Mouse (Mus musculus) liver, adult 2 months (tissue): ENCODE data around the gene Grsf1. TPM values are rescaled to one million over a fixed set of nuclear protein-coding genes. Genes with fewer than 3 reads are reported as not detected.

Source experiments
- DNase-seq: peaks from one replicate; pipeline ENCODE4 v3.0.0-alpha.2; 2011; ENCODE audit warnings: low read depth, low spot score; ENCODE audit errors: extremely low read depth
- H3K27ac ChIP-seq: fragments of 200-500 bp; replicated peaks from 2 replicates; pipeline ENCODE4 v1.5.1; 2012; ENCODE audit warnings: low read depth, mild to moderate bottlenecking, control low read depth, inconsistent platforms, low read length; ENCODE audit not compliant: insufficient read depth
- H3K27me3 ChIP-seq: fragments of 200-500 bp; 2 replicates; pipeline ENCODE4 v1.6.1; 2012; ENCODE audit warnings: mild to moderate bottlenecking, moderate library complexity, low read length, inconsistent platforms; ENCODE audit not compliant: control insufficient read depth, insufficient read depth
- H3K36me3 ChIP-seq: fragments of 200-500 bp; 2 replicates; pipeline ENCODE4 v1.6.1; 2012; ENCODE audit warnings: low read length, inconsistent platforms; ENCODE audit not compliant: control insufficient read depth, insufficient read depth
- H3K4me1 ChIP-seq: fragments of 200-500 bp; 2 replicates; pipeline ENCODE4 v1.6.1; 2011; ENCODE audit warnings: low read length; ENCODE audit not compliant: control insufficient read depth, insufficient read depth
- H3K4me3 ChIP-seq: fragments of 200-500 bp; 2 replicates; pipeline ENCODE4 v1.5.1; 2011; ENCODE audit warnings: low read depth, mild to moderate bottlenecking, control low read depth, low read length, moderate library complexity; ENCODE audit not compliant: insufficient read depth
- H3K79me2 ChIP-seq: fragments of 200-500 bp; 2 replicates; pipeline ENCODE4 v1.6.1; 2012; ENCODE audit warnings: inconsistent platforms, mild to moderate bottlenecking, low read length, moderate library complexity; ENCODE audit not compliant: control insufficient read depth, insufficient read depth
- H3K9ac ChIP-seq: fragments of 200-500 bp; 2 replicates; pipeline ENCODE4 v1.6.1; 2012; ENCODE audit warnings: low read depth, mild to moderate bottlenecking, control low read depth, inconsistent platforms, low read length
- CTCF ChIP-seq: fragments of 200-500 bp; IDR thresholded peaks from 2 replicates; pipeline ENCODE4 v1.5.1; 2011; ENCODE audit warnings: low read depth, low read length, control low read depth
- POLR2A ChIP-seq: fragments of 200-500 bp; IDR thresholded peaks from 2 replicates; pipeline ENCODE4 v1.6.1; 2011; ENCODE audit warnings: low read length, control low read depth; ENCODE audit not compliant: insufficient read depth; ENCODE audit errors: extremely low read depth
- WGBS: fragments of 180-500 bp; shearing (Covaris S2); methylation state at CpG from one replicate; pipeline ENCODE4 v1.1.7; 2018; 5-methylcytosine and 5-hydroxymethylcytosine counted together
- polyA plus RNA-seq: library from polyadenylated mRNA; depleted of rRNA; stranded (reverse); fragments of >200 nt; gene quantifications from 2 replicates; pipeline ENCODE4 v1.2.3, GENCODE M21; 2012
- total RNA-seq: library from RNA; depleted of rRNA; stranded (reverse); fragments of >200 nt; gene quantifications from 2 replicates; pipeline ENCODE4 v1.2.3, GENCODE M21; 2014

The Grsf1 gene
- total and polyA plus RNA-seq, 2 experiments, result 32.7 to 57.9 TPM

DNA sequence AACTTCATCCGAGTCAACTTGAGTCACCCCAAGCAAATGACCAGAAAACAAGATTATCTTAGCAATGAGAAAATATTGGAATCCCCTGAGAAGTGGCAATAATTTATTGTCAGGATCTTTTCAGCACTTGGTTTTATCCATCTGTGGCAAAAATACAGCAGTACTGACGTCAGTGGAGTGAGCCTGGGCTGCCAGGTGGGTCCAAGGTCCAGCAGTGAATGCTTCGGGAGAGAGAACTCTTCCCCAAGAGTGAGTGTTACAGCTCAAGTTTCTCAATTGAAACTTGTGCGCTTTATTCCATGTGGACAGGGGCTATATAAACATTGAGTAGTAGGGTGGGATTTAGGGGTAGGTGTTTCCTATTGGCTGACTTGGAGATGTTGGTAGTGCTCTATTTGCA, 26.1 kb upstream of the Grsf1 start:
- TF ChIP-seq CTCF (no peak), POLR2A (no peak)
- Histone ChIP-seq H3K79me2 (no peaks in the 10 kb centered on the region), H3K4me1 (peaks cover 4% of the 10 kb centered on the region; the same call in 1 of the 2 replicates), H3K4me3 (no peak overlapping the region), H3K36me3 (no peaks in the 10 kb centered on the region), H3K9ac (no peak overlapping the region), H3K27ac (peak overlapping the region; percentile 41), H3K27me3 (no peaks in the 10 kb centered on the region)
- peak; percentile 84 for DNase-seq
- WGBS, result 31% methylated on average over 4 of the region's 4 CpGs

- DNase-seq, result no peak
- WGBS, result 45% methylated on average over 4 of the region's 4 CpGs
- TF ChIP-seq POLR2A (no peak), CTCF (no peak)
- H3K4me1 ChIP-seq, result peaks cover 4% of the 10 kb centered on the region; the same call in 1 of the 2 replicates
- H3K9ac ChIP-seq, result no peak overlapping the region
- no peak overlapping the region for H3K4me3 ChIP-seq
- no peak overlapping the region for H3K27ac ChIP-seq
- no peaks in the 10 kb centered on the region for H3K36me3 ChIP-seq
- H3K27me3 ChIP-seq, result no peaks in the 10 kb centered on the region
- H3K79me2 ChIP-seq, result no peaks in the 10 kb centered on the region
Observed at GRCm38 (mm10) chr5:88699251-88699913, 23.4 kb upstream of the Grsf1 start.

- H3K27me3 ChIP-seq, result no peaks in the 10 kb centered on the region
- no peak for DNase-seq
- no peak overlapping the region for H3K9ac ChIP-seq
- H3K4me3 ChIP-seq, result no peak overlapping the region
- TF ChIP-seq POLR2A (no peak), CTCF (no peak)
- peaks cover under 1% of the 10 kb centered on the region; the same call in 1 of the 2 replicates for H3K4me1 ChIP-seq
- no peak overlapping the region for H3K27ac ChIP-seq
- H3K36me3 ChIP-seq, result no peaks in the 10 kb centered on the region
- no peaks in the 10 kb centered on the region for H3K79me2 ChIP-seq
- 91% methylated on average over 5 of the region's 5 CpGs for WGBS
Observed at GRCm38 (mm10) chr5:88697291-88697690, 21.3 kb upstream of the Grsf1 start.

- no peaks in the 10 kb centered on the region for H3K27me3 ChIP-seq
- no peaks in the 10 kb centered on the region for H3K79me2 ChIP-seq
- H3K36me3 ChIP-seq, result no peaks in the 10 kb centered on the region
- no peak for DNase-seq
- H3K9ac ChIP-seq, result no peak overlapping the region
- H3K27ac ChIP-seq, result peak overlapping the region; percentile 42; the same call in 1 of the 2 replicates
- peaks cover 11% of the 10 kb centered on the region for H3K4me1 ChIP-seq
- no peak overlapping the region for H3K4me3 ChIP-seq
- TF ChIP-seq POLR2A, result no peak
- no peak for TF ChIP-seq CTCF
Observed at GRCm38 (mm10) chr5:88693057-88693456, 17.1 kb upstream of the Grsf1 start.

- Histone ChIP-seq H3K9ac (no peak overlapping the region), H3K79me2 (no peaks in the 10 kb centered on the region), H3K4me1 (peaks cover 11% of the 10 kb centered on the region), H3K36me3 (no peaks in the 10 kb centered on the region), H3K27ac (peak overlapping the region; percentile 74), H3K27me3 (no peaks in the 10 kb centered on the region), H3K4me3 (no peak overlapping the region)
- DNase-seq, result peak; percentile 91
- WGBS, result 29% methylated on average over 4 of the region's 4 CpGs
- no peak for TF ChIP-seq CTCF
- no peak for TF ChIP-seq POLR2A
Observed at GRCm38 (mm10) chr5:88692586-88692985, 16.6 kb upstream of the Grsf1 start.

- Histone ChIP-seq H3K4me3 (no peak overlapping the region), H3K27ac (peak overlapping the region; percentile 98), H3K27me3 (no peaks in the 10 kb centered on the region), H3K9ac (0 out of 2 replicates have a peak overlapping the region, but pooled peaks have one; percentile 18), H3K79me2 (no peaks in the 10 kb centered on the region), H3K4me1 (peaks cover 11% of the 10 kb centered on the region), H3K36me3 (no peaks in the 10 kb centered on the region)
- 21% methylated on average over 6 of the region's 6 CpGs for WGBS
- TF ChIP-seq CTCF, result no peak
- TF ChIP-seq POLR2A, result no peak
- DNase-seq, result peak; percentile 81
Observed at GRCm38 (mm10) chr5:88691506-88692095, 15.6 kb upstream of the Grsf1 start.
